Mouse (Mus musculus) heart, adult 2 months (tissue): Measurements from ENCODE around the gene Ciz1.

Experiments
- CTCF ChIP-seq: fragments of 200-600 bp; IDR thresholded peaks from 2 replicates; pipeline ENCODE4 v1.8.1; 2022; ENCODE audit warnings: antibody characterized with exemption, mild to moderate bottlenecking, moderate library complexity
- EP300 ChIP-seq: fragments of 200-500 bp; IDR thresholded peaks from 2 replicates; pipeline ENCODE4 v1.6.1; 2011; ENCODE audit warnings: low read depth, low read length, control low read depth; ENCODE audit not compliant: insufficient read depth

DNA sequence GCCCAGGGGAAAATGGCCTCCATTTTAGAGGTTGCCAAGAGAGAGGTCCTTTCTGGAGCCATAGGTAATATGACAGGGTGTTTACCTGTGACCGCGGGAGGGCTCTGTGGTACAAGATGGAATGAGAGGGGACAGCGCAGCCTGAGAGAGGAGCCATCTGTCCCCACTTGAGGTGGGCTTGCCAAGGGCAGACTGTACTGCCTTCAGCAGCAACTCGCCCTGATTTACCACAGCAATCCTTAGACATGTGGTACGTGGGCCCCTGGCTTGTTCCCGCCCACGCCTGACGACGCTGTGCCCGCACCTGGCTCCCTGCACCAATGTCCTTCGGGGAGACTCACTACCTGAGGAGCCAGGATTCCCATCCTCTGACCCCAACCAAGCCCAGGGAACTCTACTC, 3.8 kb upstream of the Ciz1 start:
- no peak for TF ChIP-seq CTCF
- TF ChIP-seq EP300 = no peak
